Mouse (Mus musculus) adrenal gland, adult 8-10 months (tissue): ENCODE data around the gene Gm7298. TPM values are rescaled to one million over a fixed set of nuclear protein-coding genes. Genes with fewer than 3 reads are reported as not detected.
"Not testable (repeated sequence)": the region's sequence is repeated elsewhere in the genome, so short reads cannot be mapped to it uniquely, and the experiment has no call there.

Source experiments
- DNase-seq: peaks from one replicate; pipeline ENCODE4 v3.0.0; 2022
- total RNA-seq, 4 experiments: library from RNA; stranded (reverse); gene quantifications; 2 replicates each; pipeline ENCODE4 v1.2.4; 2022

Gm7298 gene
- total RNA-seq, result 1 to 10 TPM in 1 of 4 experiments, under 1 TPM in 1, not detected in 2; 0.64 to 1.4 TPM

DNA sequence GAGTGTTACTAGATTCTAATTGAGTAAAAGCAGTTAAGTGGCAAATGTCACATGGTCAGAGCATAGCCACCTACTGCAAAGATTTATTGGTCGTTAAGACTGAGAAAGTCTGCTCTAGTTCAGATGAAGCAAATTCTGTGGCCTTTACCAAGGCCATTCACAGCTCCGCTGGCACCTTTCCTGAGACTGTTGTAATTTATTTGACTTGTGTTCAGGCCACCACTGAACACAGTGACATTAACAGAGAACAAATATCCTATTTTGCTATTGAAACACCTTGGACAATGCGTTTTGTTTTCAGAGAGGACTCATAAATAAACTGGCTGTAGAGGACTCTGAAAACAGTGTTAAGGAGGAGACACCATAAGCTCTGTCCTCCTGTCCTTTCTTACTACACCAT lies at the start of gene Gm7298:
Gene Gm7298, plus strand, starts transcription at position 301 of the 400 bp plus-strand sequence.
- no peak for DNase-seq

DNA sequence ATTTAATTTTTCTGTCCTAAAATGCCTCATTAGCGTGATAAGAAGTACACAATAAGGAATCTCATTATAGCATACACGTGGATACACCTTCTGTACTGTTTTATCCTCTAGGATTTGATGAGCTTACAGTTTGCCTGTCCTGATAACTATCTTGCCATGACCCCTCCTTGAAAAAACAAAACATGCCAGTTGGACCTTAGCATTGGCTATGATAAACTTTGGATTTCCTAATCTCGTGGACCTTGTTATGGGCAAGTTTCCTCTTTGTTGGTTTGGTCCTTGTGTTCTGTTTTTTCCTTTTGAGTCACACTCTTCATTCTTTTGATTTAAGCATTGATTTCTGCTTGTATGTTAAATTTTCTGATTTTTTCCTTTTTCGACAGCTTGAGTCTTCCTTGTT lies 95.3 kb downstream of the Gm7298 start:
- no peak for DNase-seq

- DNase-seq, result no peak
These were observed 103.6 kb downstream of the Gm7298 start for GRCm38 (mm10) chr6:121836361-121836760.

DNA sequence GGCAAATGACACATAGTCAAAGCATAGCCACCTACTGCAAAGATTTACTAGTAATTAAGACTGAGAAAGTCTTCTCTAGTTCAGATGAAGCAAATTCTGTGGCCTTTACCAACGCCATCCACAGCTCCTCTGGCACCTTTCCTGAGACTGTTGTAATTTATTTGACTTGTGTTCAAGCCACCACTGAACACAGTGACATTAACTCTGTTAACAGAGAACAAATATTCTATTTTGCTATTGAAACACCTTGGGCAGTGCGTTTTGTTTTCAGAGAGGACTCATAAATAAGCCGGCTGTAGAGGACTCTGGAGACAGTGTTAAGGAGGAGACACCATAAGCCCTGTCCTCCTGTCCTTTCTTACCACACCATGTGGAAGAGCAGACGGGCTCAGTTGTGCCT lies 105.5 kb downstream of the Gm7298 start, which contains the start of gene Mug1:
Gene Mug1, plus strand, starts transcription at position 271 of the 400 bp plus-strand sequence.
- DNase-seq, result not testable (repeated sequence)

Other genes with a start within 250 kb of the Gm7298 start
- 10 to 100 TPM in 1 of 4 experiments, 1 to 10 TPM in 3; 2.2 to 14.6 (median 3.3) TPM for gene A2m, start 97.6 kb upstream of the Gm7298 start, total RNA-seq
- gene Mug1, start 105.6 kb downstream of the Gm7298 start, total RNA-seq, result 1 to 10 TPM in 1 of 4 experiments, under 1 TPM in 3; 0.18 to 1.2 (median 0.49) TPM